Mouse (Mus musculus) stomach, embryonic 16.5 days (tissue): ENCODE measurements around the gene Nmt2. TPM values are rescaled to one million over a fixed set of nuclear protein-coding genes. Genes with fewer than 3 reads are reported as not detected.

Experiments used
- ATAC-seq: fragments of 200-750 bp; cut with Nextera tagmentation; 2 replicates; pipeline ENCODE4 v1.8.0; 2017; ENCODE audit warnings: moderate number of reproducible peaks, moderate TSS enrichment; ENCODE audit not compliant: insufficient read depth, low FRiP score
- H3K27ac ChIP-seq: fragments of 300-500 bp; sonication (generic); 2 replicates; pipeline ENCODE4 v1.5.1; 2014; ENCODE audit warnings: low read length
- H3K27me3 ChIP-seq: fragments of 300-500 bp; sonication (generic); 2 replicates; pipeline ENCODE4 v1.6.1; 2014; ENCODE audit warnings: low read length, control low read depth, mixed read lengths; ENCODE audit not compliant: control insufficient read depth, insufficient read depth
- H3K36me3 ChIP-seq: fragments of 300-500 bp; sonication (generic); 2 replicates; pipeline ENCODE4 v1.6.1; 2014; ENCODE audit warnings: low read length; ENCODE audit not compliant: control insufficient read depth, insufficient read depth
- H3K4me1 ChIP-seq: fragments of 300-500 bp; sonication (generic); 2 replicates; pipeline ENCODE4 v1.6.1; 2014; ENCODE audit warnings: low read length, control low read depth, mixed read lengths; ENCODE audit not compliant: control insufficient read depth, insufficient read depth
- H3K4me2 ChIP-seq: fragments of 300-500 bp; sonication (generic); 2 replicates; pipeline ENCODE4 v1.6.1; 2014; ENCODE audit warnings: low read depth, low read length, mixed read lengths
- H3K4me3 ChIP-seq: fragments of 300-500 bp; sonication (generic); replicated peaks from 2 replicates; pipeline ENCODE4 v1.5.1; 2014; ENCODE audit warnings: mild to moderate bottlenecking, low read length
- H3K9ac ChIP-seq: fragments of 300-500 bp; sonication (generic); 2 replicates; pipeline ENCODE4 v1.6.1; 2014; ENCODE audit warnings: low read length
- H3K9me3 ChIP-seq: fragments of 300-500 bp; sonication (generic); replicated peaks from 2 replicates; pipeline ENCODE4 v1.6.1; 2016; ENCODE audit warnings: low read length, control low read depth; ENCODE audit not compliant: control insufficient read depth
- WGBS: fragments of 180-500 bp; shearing (Covaris S2); extraction: QIAGEN DNeasy Blood & Tissue Kit; methylation state at CpG from one replicate; pipeline ENCODE4 v1.1.7; 2014; 5-methylcytosine and 5-hydroxymethylcytosine counted together
- polyA plus RNA-seq: library from polyadenylated mRNA; unstranded; fragments of >200 nt; fragmentation: Nextera tagmentation; extraction: Ambion mirVana; gene quantifications from 2 replicates; pipeline ENCODE4 v1.2.1, GENCODE M21; 2015

The Nmt2 gene
- 36.7 and 39.3 TPM in 2 replicates for polyA plus RNA-seq

- Histone ChIP-seq H3K4me3 (peak within 1 kb of the TSS; percentile 83), H3K4me2 (peak within 1 kb of the TSS; percentile 82), H3K36me3 (no peaks in the 10 kb centered on the region), H3K9ac (peak within 1 kb of the TSS; percentile 83), H3K27ac (peak within 1 kb of the TSS; percentile 90), H3K4me1 (peaks cover 13% of the 10 kb centered on the region), H3K27me3 (no peaks in the 10 kb centered on the region), H3K9me3 (no peaks in the 10 kb centered on the region)
- 0% methylated on average over 88 of the region's 88 CpGs for WGBS
- peak; percentile 98 for ATAC-seq
Observed at GRCm38 (mm10) chr2:3283602-3284472, at the start of gene Nmt2. Gene Nmt2, plus strand, starts transcription at chr2:3284212.

DNA sequence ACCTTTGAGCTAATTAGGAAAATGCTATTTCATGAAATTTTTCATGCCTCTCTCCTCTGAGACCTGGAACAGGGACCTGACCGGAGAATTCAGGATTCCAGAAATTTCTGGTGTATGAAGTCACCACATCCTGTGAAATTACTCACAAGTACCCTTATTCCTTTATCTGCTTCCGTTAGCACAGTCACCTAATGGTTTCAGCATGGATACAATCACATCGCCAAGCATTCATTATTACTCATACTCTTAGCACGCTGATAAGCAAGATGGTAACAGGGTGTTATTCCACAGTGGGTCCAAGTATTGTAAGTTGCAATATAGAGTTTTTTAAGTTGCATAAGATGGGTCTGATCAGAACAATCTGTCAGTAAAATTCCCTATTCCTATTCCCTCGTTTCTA lies 44.8 kb upstream of the Nmt2 start:
- no peaks in the 10 kb centered on the region for H3K36me3 ChIP-seq
- no peaks in the 10 kb centered on the region for H3K9me3 ChIP-seq
- WGBS = 65% methylated on average over 5 of the region's 5 CpGs
- no peaks in the 10 kb centered on the region; the same call in 1 of the 2 replicates for H3K27me3 ChIP-seq
- H3K4me3 ChIP-seq = no peak overlapping the region
- H3K4me1 ChIP-seq = no peaks in the 10 kb centered on the region
- H3K9ac ChIP-seq = no peak overlapping the region
- H3K27ac ChIP-seq = no peak overlapping the region
- no peak for ATAC-seq
- no peak overlapping the region for H3K4me2 ChIP-seq

DNA sequence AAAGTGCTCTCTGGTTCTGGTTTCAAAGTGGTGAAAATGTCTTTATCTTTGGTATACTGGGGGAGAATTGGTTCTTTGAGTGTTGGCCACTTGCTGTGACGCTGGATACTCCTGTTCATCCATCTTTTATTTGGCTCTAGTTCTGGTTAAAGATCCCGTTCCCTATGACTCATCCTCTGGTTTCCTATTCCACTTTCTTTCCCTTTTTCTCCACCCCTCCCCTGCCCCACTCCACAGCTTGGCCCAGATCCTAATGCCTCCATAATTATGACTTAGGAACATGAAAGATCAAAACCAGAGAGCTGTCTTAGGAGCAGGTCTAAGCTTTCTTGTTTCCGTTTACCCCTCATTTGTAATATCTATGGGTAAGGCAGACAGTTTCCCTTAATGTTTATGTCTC lies 39.8 kb upstream of the Nmt2 start:
- no peak overlapping the region for H3K27ac ChIP-seq

GRCm38 (mm10) chr2:3251309-3251708 lies 32.7 kb upstream of the Nmt2 start:
- Histone ChIP-seq H3K9me3 (no peaks in the 10 kb centered on the region), H3K4me2 (no peak overlapping the region), H3K4me3 (no peak overlapping the region), H3K4me1 (no peaks in the 10 kb centered on the region), H3K27ac (no peak overlapping the region), H3K36me3 (no peaks in the 10 kb centered on the region), H3K9ac (no peak overlapping the region), H3K27me3 (no peaks in the 10 kb centered on the region)
- WGBS = 78% methylated on average over 2 of the region's 2 CpGs
- no peak for ATAC-seq

More for the DNA sequence above, 39.8 kb upstream of the Nmt2 start:
- no peak for ATAC-seq
- Histone ChIP-seq H3K9me3 (no peaks in the 10 kb centered on the region), H3K4me1 (no peaks in the 10 kb centered on the region), H3K4me2 (no peak overlapping the region), H3K4me3 (no peak overlapping the region), H3K9ac (no peak overlapping the region), H3K36me3 (no peaks in the 10 kb centered on the region), H3K27me3 (no peaks in the 10 kb centered on the region; the same call in 1 of the 2 replicates)
- WGBS = 36% methylated on average over 3 of the region's 3 CpGs

- no peak overlapping the region for H3K4me2 ChIP-seq
- H3K27me3 ChIP-seq = no peaks in the 10 kb centered on the region
- no peak for ATAC-seq
- WGBS = 80% methylated on average over 3 of the region's 3 CpGs
- no peaks in the 10 kb centered on the region for H3K36me3 ChIP-seq
- no peak overlapping the region for H3K9ac ChIP-seq
- H3K27ac ChIP-seq = no peak overlapping the region
- H3K9me3 ChIP-seq = no peaks in the 10 kb centered on the region
- H3K4me3 ChIP-seq = no peak overlapping the region
- no peaks in the 10 kb centered on the region for H3K4me1 ChIP-seq
Observed at GRCm38 (mm10) chr2:3266466-3266865, 17.5 kb upstream of the Nmt2 start.

DNA sequence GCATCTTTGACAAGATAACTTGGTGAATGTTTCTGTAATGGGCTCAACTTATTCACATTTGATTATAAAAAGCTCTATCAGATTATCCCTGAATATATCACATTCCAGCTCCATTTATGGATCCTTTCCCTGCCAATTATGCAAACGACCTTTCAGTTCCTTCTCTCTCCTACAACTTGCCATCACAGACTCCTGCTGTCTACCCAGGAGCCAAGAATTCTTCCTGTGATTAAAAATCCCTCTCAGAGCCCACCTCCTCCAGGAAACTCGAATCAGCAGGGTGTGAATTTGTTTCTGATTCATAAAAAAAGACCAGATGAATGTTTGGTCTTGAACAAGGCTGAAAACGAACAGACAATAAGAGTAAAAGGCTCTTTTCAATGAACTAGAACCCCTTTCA lies 16.1 kb upstream of the Nmt2 start:
- no peak overlapping the region for H3K4me3 ChIP-seq
- H3K9me3 ChIP-seq = no peaks in the 10 kb centered on the region
- no peaks in the 10 kb centered on the region for H3K27me3 ChIP-seq
- no peak for ATAC-seq
- H3K4me1 ChIP-seq = no peaks in the 10 kb centered on the region
- no peak overlapping the region for H3K27ac ChIP-seq
- no peaks in the 10 kb centered on the region for H3K36me3 ChIP-seq
- H3K4me2 ChIP-seq = no peak overlapping the region
- no peak overlapping the region for H3K9ac ChIP-seq
- WGBS = 33% methylated on average over 3 of the region's 3 CpGs

DNA sequence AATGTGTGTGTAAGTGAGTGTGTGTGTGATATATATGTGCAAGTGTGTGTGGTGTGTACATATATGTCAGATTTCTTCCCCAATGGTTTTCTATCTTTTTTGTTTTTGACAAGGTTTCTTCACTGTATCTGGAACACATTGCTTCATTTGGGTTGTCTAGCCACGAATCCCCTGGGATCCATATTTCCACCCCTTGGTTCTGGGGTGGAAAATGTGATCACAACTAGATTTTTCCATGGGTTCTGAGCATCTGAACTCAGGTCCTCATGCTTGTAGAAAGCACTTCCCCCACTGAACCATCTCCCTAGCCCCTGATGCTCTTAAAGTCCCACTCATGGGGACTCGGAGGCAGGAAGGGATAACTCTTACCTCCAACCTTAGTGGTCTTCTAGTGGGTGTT lies 10.7 kb upstream of the Nmt2 start:
- H3K36me3 ChIP-seq = no peaks in the 10 kb centered on the region
- H3K4me3 ChIP-seq = no peak overlapping the region
- 83% methylated on average over 2 of the region's 2 CpGs for WGBS
- H3K9ac ChIP-seq = no peak overlapping the region
- H3K4me2 ChIP-seq = no peak overlapping the region
- H3K27ac ChIP-seq = no peak overlapping the region
- ATAC-seq = no peak
- no peaks in the 10 kb centered on the region for H3K4me1 ChIP-seq
- H3K9me3 ChIP-seq = no peaks in the 10 kb centered on the region
- H3K27me3 ChIP-seq = no peaks in the 10 kb centered on the region

DNA sequence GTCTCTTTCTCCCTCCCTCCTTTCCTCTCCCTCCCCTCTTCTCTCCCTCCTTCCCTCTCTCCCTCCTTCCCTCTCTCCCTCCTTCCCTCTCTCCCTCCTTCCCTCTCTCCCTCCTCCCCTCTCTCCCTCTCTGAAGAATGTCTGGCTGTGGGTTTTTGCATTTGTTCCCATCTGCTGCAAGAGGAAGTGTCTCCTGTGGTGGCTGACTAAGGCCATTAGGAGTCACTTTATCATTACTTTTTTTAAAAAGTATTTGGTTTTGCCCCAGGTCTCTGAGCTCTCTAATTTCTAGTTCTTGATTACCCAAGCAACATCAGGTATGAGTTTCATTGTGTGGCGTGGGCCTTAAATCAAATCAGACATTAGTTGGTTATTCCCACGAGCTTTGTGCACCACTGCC lies 7.9 kb upstream of the Nmt2 start:
- Histone ChIP-seq H3K27me3 (no peaks in the 10 kb centered on the region), H3K27ac (no peak overlapping the region), H3K9ac (no peak overlapping the region), H3K9me3 (no peaks in the 10 kb centered on the region), H3K4me2 (no peak overlapping the region), H3K4me1 (no peaks in the 10 kb centered on the region), H3K4me3 (no peak overlapping the region), H3K36me3 (no peaks in the 10 kb centered on the region)
- 59% methylated on average over 2 of the region's 2 CpGs for WGBS
- ATAC-seq = no peak

DNA sequence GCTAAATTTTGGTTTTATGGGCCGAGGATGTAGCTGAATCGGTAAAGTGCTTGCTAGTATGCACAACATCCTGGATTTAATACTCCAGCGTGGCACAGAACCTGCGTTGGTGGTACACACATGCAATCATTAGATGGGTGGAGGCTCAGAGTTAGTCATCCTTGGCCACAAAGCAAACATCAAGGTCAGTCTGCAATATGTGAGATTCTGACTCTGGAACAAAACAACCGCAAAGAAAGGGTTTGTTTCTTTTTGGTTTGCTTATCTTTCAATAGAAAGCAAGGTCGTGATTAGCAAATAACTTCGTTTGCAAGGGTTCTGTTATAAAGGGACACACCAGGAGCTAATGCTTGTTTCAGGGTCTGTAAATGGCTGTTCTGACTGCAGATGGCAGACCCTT lies 6.5 kb upstream of the Nmt2 start:
- Histone ChIP-seq H3K4me3 (no peak overlapping the region), H3K9ac (no peak overlapping the region), H3K27me3 (no peaks in the 10 kb centered on the region), H3K9me3 (no peaks in the 10 kb centered on the region), H3K27ac (no peak overlapping the region), H3K36me3 (no peaks in the 10 kb centered on the region), H3K4me1 (peaks cover 1% of the 10 kb centered on the region), H3K4me2 (no peak overlapping the region)
- WGBS = 65% methylated on average over 7 of the region's 7 CpGs
- no peak; the same call in 1 of the 2 replicates for ATAC-seq
